Mouse (Mus musculus): Measurements from ENCODE around the gene Hecw2.

Gene Hecw2

GRCm38 (mm10) chr1:53784721-53785418 lies 410.1 kb downstream of the Hecw2 start, which contains the start of gene Stk17b:
TSS of gene Stk17b (minus strand) at chr1:53785224.
- in situ Hi-C loops (cut with MboI, MseI) = no loop called here

GRCm38 (mm10) chr1:53784291-53784720 lies 410.7 kb downstream of the Hecw2 start:
- in situ Hi-C loops (cut with MboI, MseI) = no loop called here

GRCm38 (mm10) chr1:53782956-53783355 lies 412.0 kb downstream of the Hecw2 start:
- in situ Hi-C loops (cut with MboI, MseI) = no loop called here

- in situ Hi-C loops (cut with MboI, MseI) = no loop called here
Observed at GRCm38 (mm10) chr1:53782079-53782478, 412.9 kb downstream of the Hecw2 start.

- in situ Hi-C loops (cut with MboI, MseI) = no loop called here
Observed at GRCm38 (mm10) chr1:53781311-53781710, 413.7 kb downstream of the Hecw2 start.

- in situ Hi-C loops (cut with MboI, MseI) = no loop called here
Observed at GRCm38 (mm10) chr1:53776176-53776905, 418.6 kb downstream of the Hecw2 start.

GRCm38 (mm10) chr1:53775545-53775944 lies 419.4 kb downstream of the Hecw2 start:
- in situ Hi-C loops (cut with MboI, MseI) = no loop called here

GRCm38 (mm10) chr1:53775036-53775435 lies 419.9 kb downstream of the Hecw2 start:
- in situ Hi-C loops (cut with MboI, MseI) = no loop called here

- in situ Hi-C loops (cut with MboI, MseI) = no loop called here
Observed at GRCm38 (mm10) chr1:53774571-53774970, 420.4 kb downstream of the Hecw2 start.

GRCm38 (mm10) chr1:53773994-53774393 lies 421.0 kb downstream of the Hecw2 start:
- in situ Hi-C loops (cut with MboI, MseI) = no loop called here

GRCm38 (mm10) chr1:53772967-53773366 lies 422.0 kb downstream of the Hecw2 start:
- in situ Hi-C loops (cut with MboI, MseI) = no loop called here

GRCm38 (mm10) chr1:53771476-53771875 lies 423.5 kb downstream of the Hecw2 start:
- in situ Hi-C loops (cut with MboI, MseI) = no loop called here

- in situ Hi-C loops (cut with MboI, MseI) = no loop called here
Observed at GRCm38 (mm10) chr1:53766112-53766511, 428.9 kb downstream of the Hecw2 start.

GRCm38 (mm10) chr1:53757316-53757715 lies 437.7 kb downstream of the Hecw2 start:
- in situ Hi-C loops (cut with MboI, MseI) = no loop called here
